Mouse (Mus musculus) left cerebral cortex, postnatal 14 days (tissue): Measurements from ENCODE around the gene Gcsam. TPM values are rescaled to one million over a fixed set of nuclear protein-coding genes. Genes with fewer than 3 reads are reported as not detected.

Source experiments
- DNase-seq, 2 experiments: peaks; one replicate each; pipeline ENCODE4 v3.0.0; 2021 to 2022; ENCODE audit warnings: low spot score in 2 of 2, mixed read lengths in 1 of 2
- intact Hi-C: fragments of 180-260 bp; cut with DNase I; formaldehyde crosslinking; loops from one replicate; pipeline ENCODE4 v1.15.1; 2025
- long read RNA-seq, 2 experiments: library from polyadenylated mRNA; stranded (forward); transcript quantifications; one replicate each; pipeline ENCODE4 v2.0.0; 2021
- total RNA-seq, 2 experiments: library from RNA; stranded (reverse); gene quantifications; 2 replicates each; pipeline ENCODE4 v1.2.3; 2021

The Gcsam gene
- not detected for total RNA-seq
- long read RNA-seq, experiment 1 = 0 reads
- long read RNA-seq, experiment 2 = 0 reads

- intact Hi-C loops = no loop called here
These were observed at the start of gene Gcsam for GRCm38 (mm10) chr16:45610267-45610666. Gcsam (plus strand) TSS chr16:45610380.

GRCm38 (mm10) chr16:45561747-45562146, 48.4 kb upstream of the Gcsam start:
- intact Hi-C loops = no loop called here

More at GRCm38 (mm10) chr16:45610267-45610666, at the start of gene Gcsam:
- no peak for DNase-seq

GRCm38 (mm10) chr16:45572307-45572706, 37.9 kb upstream of the Gcsam start:
- intact Hi-C loops = no loop called here
- DNase-seq = no peak

More at GRCm38 (mm10) chr16:45561747-45562146, 48.4 kb upstream of the Gcsam start:
- DNase-seq = no peak

GRCm38 (mm10) chr16:45579883-45580282, 30.3 kb upstream of the Gcsam start:
- DNase-seq = no peak
- intact Hi-C loops = no loop called here

GRCm38 (mm10) chr16:45582512-45582911, 27.7 kb upstream of the Gcsam start:
- DNase-seq = no peak
- intact Hi-C loops = no loop called here

GRCm38 (mm10) chr16:45593656-45594055, 16.5 kb upstream of the Gcsam start:
- intact Hi-C loops = no loop called here
- DNase-seq = no peak

GRCm38 (mm10) chr16:45595494-45595893, 14.7 kb upstream of the Gcsam start:
- intact Hi-C loops = no loop called here
- DNase-seq = no peak

- intact Hi-C loops = loop anchor here (5.0 kb wide), 2 partner anchors 201 to 411 kb away; partner anchors contain the start of gene Cd200
- peak; percentile 15 to 60 for DNase-seq
These were observed 1.7 kb upstream of the Gcsam start for GRCm38 (mm10) chr16:45608481-45608954.

GRCm38 (mm10) chr16:45609300-45609699, 880 bp upstream of the Gcsam start:
- intact Hi-C loops = loop anchor here (5.0 kb wide), 2 partner anchors 202 to 412 kb away; partner anchors contain the start of gene Cd200
- peak; percentile 35 to 53 for DNase-seq

GRCm38 (mm10) chr16:45613247-45613646, 3.1 kb downstream of the Gcsam start:
- intact Hi-C loops = no loop called here

GRCm38 (mm10) chr16:45615944-45616343, 5.8 kb downstream of the Gcsam start:
- no peak for DNase-seq
- intact Hi-C loops = no loop called here

More at GRCm38 (mm10) chr16:45613247-45613646, 3.1 kb downstream of the Gcsam start:
- no peak for DNase-seq

- intact Hi-C loops = no loop called here
These were observed 9.7 kb downstream of the Gcsam start for GRCm38 (mm10) chr16:45619751-45620375.

GRCm38 (mm10) chr16:45623230-45623629, 13.1 kb downstream of the Gcsam start:
- no peak for DNase-seq
- intact Hi-C loops = no loop called here

More at GRCm38 (mm10) chr16:45619751-45620375, 9.7 kb downstream of the Gcsam start:
- no peak for DNase-seq

- DNase-seq = no peak
- intact Hi-C loops = no loop called here
These were observed 14.6 kb downstream of the Gcsam start for GRCm38 (mm10) chr16:45624791-45625190.

GRCm38 (mm10) chr16:45625342-45625741, 15.2 kb downstream of the Gcsam start:
- intact Hi-C loops = no loop called here
- no peak for DNase-seq

- no peak for DNase-seq
These were observed 19.4 kb downstream of the Gcsam start for GRCm38 (mm10) chr16:45629497-45630105.

GRCm38 (mm10) chr16:45630347-45630960, 20.3 kb downstream of the Gcsam start:
- intact Hi-C loops = loop anchor here (2.0 kb wide), 1 partner anchor 434 kb away; no protein-coding TSS in a partner anchor
- peak; percentile 76 to 80 for DNase-seq

More at GRCm38 (mm10) chr16:45629497-45630105, 19.4 kb downstream of the Gcsam start:
- intact Hi-C loops = loop anchor here (2.0 kb wide), 1 partner anchor 433 kb away; no protein-coding TSS in a partner anchor

GRCm38 (mm10) chr16:45632420-45632819, 22.2 kb downstream of the Gcsam start:
- no peak for DNase-seq
- intact Hi-C loops = no loop called here

GRCm38 (mm10) chr16:45635826-45636225, 25.6 kb downstream of the Gcsam start:
- intact Hi-C loops = no loop called here
- peak in 1 of 2 experiments; percentile 5 for DNase-seq
